Mouse (Mus musculus): ENCODE data around the gene Usp25. TPM values are rescaled to one million over a fixed set of nuclear protein-coding genes. Genes with fewer than 3 reads are reported as not detected.
A peak's percentile ranks its signal among the peaks of the same experiment; 100 is the strongest.

The Usp25 gene
- total and polyA plus RNA-seq, 3 experiments: 35.0 to 85.6 (median 64.2) TPM

GRCm38 (mm10) chr16:77028687-77029417 lies 15.3 kb downstream of the Usp25 start:
- ATAC-seq (ENCODE audit: extremely low read depth, insufficient number of reproducible peaks, low FRiP score, poor library complexity, severe bottlenecking) (no peak), DNase-seq (ENCODE audit: low spot score) (no peak)
- TF ChIP-seq GATA1 (IDR thresholded peaks at IDR 0.05; ENCODE audit: borderline replicate concordance, low read length): no peak
- TF ChIP-seq CTCF (IDR thresholded peaks at IDR 0.05; ENCODE audit: low read depth, low read length): no peak
- no peak for TF ChIP-seq TAL1 (conservative IDR thresholded peaks at IDR 0.05; ENCODE audit: low read depth, low read length)
- TF ChIP-seq GATA2 (IDR thresholded peaks at IDR 0.05; ENCODE audit: borderline replicate concordance, low read depth, low read length): no peak
- no peak for TF ChIP-seq POLR2AphosphoS5 (IDR thresholded peaks at IDR 0.05; ENCODE audit: insufficient replicate concordance, low read depth, low read length)
- Histone ChIP-seq H3K27me3 (ENCODE audit: insufficient read depth, low read length) (no peaks in the 10 kb centered on the region), H3K9me3 (replicated peaks) (no peaks in the 10 kb centered on the region), H3K4me3 (ENCODE audit: low read depth, low read length) (no peak overlapping the region), H3K4me1 (ENCODE audit: insufficient read depth, low read depth, low read length) (peaks cover 24% of the 10 kb centered on the region), H3K36me3 (replicated peaks) (peaks cover 60% of the 10 kb centered on the region)

DNA sequence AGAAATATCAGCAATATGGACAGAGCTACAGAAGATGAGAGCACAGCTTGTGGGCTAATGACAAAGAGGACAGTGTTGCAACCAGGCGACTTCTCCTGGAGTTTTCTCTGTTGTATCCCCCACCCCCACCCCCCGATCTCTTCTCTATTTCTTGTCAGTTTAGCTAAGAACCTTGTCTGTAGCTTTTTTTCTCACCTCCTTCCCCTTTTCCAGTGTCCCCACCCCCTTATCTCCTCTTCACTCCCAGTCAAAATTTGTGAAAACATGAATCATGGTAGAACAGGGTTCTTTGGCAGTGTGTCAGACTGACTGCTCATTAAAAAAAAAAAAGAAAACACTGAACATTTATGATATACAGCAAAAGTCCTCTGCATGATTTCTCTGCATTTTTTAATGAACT lies 16.9 kb downstream of the Usp25 start:
- Histone ChIP-seq H3K27me3 (ENCODE audit: insufficient read depth, low read length) (no peaks in the 10 kb centered on the region), H3K4me1 (ENCODE audit: insufficient read depth, low read depth, low read length) (peaks cover 24% of the 10 kb centered on the region), H3K36me3 (replicated peaks) (peaks cover 63% of the 10 kb centered on the region), H3K4me3 (ENCODE audit: low read depth, low read length) (no peak overlapping the region), H3K9me3 (replicated peaks) (no peaks in the 10 kb centered on the region)
- peak; percentile 56 for ATAC-seq (ENCODE audit: extremely low read depth, insufficient number of reproducible peaks, low FRiP score, poor library complexity, severe bottlenecking)
- TF ChIP-seq CTCF (IDR thresholded peaks at IDR 0.05; ENCODE audit: low read depth, low read length): no peak
- TF ChIP-seq POLR2AphosphoS5 (IDR thresholded peaks at IDR 0.05; ENCODE audit: insufficient replicate concordance, low read depth, low read length): no peak
- TF ChIP-seq GATA1 (IDR thresholded peaks at IDR 0.05; ENCODE audit: borderline replicate concordance, low read length): no peak
- TF ChIP-seq TAL1 (conservative IDR thresholded peaks at IDR 0.05; ENCODE audit: low read depth, low read length): no peak
- no peak for TF ChIP-seq GATA2 (IDR thresholded peaks at IDR 0.05; ENCODE audit: borderline replicate concordance, low read depth, low read length)
- peak; percentile 19 for DNase-seq (ENCODE audit: low spot score)

DNA sequence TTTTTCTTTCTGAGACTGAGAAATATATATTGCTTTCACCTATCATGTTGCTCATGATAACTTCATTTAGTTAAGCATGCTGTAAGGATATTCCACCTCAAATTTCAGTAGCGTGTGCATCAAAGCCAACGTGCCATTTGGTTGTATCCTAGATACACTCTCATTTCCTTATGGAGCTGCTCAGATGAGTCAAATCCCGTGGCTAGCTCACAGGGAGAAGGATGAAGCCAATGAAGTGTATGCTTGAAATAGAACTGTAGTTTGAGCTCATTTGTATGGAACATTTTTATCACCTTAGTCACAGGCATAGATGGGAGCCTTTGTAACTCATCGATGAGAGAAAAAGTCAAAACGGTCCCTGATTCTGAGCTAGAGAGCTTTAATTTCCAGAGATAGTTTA lies 20.8 kb downstream of the Usp25 start:
- Histone ChIP-seq H3K36me3 (replicated peaks) (peaks cover 68% of the 10 kb centered on the region), H3K4me1 (ENCODE audit: insufficient read depth, low read depth, low read length) (peaks cover 16% of the 10 kb centered on the region), H3K27me3 (ENCODE audit: insufficient read depth, low read length) (no peaks in the 10 kb centered on the region), H3K4me3 (ENCODE audit: low read depth, low read length) (no peak overlapping the region), H3K9me3 (replicated peaks) (no peaks in the 10 kb centered on the region)
- ATAC-seq (ENCODE audit: extremely low read depth, insufficient number of reproducible peaks, low FRiP score, poor library complexity, severe bottlenecking) (no peak), DNase-seq (ENCODE audit: low spot score) (no peak)
- no peak for TF ChIP-seq GATA1 (IDR thresholded peaks at IDR 0.05; ENCODE audit: borderline replicate concordance, low read length)

GRCm38 (mm10) chr16:77034751-77035150 lies 21.2 kb downstream of the Usp25 start:
- no peak for ATAC-seq (ENCODE audit: extremely low read depth, insufficient number of reproducible peaks, low FRiP score, poor library complexity, severe bottlenecking)

GRCm38 (mm10) chr16:77041573-77041972 lies 28.1 kb downstream of the Usp25 start:
- no peaks in the 10 kb centered on the region for H3K27me3 ChIP-seq (ENCODE audit: insufficient read depth, low read length)
- H3K9me3 ChIP-seq (replicated peaks): no peaks in the 10 kb centered on the region
- H3K4me1 ChIP-seq (ENCODE audit: insufficient read depth, low read depth, low read length): peaks cover 15% of the 10 kb centered on the region
- H3K36me3 ChIP-seq (replicated peaks): peaks cover 65% of the 10 kb centered on the region
- no peak for DNase-seq (ENCODE audit: low spot score)
- no peak overlapping the region for H3K4me3 ChIP-seq (ENCODE audit: low read depth, low read length)
- no peak for TF ChIP-seq POLR2AphosphoS5 (IDR thresholded peaks at IDR 0.05; ENCODE audit: insufficient replicate concordance, low read depth, low read length)
- no peak for TF ChIP-seq TAL1 (conservative IDR thresholded peaks at IDR 0.05; ENCODE audit: low read depth, low read length)
- no peak for TF ChIP-seq CTCF (IDR thresholded peaks at IDR 0.05; ENCODE audit: low read depth, low read length)
- TF ChIP-seq GATA2 (IDR thresholded peaks at IDR 0.05; ENCODE audit: borderline replicate concordance, low read depth, low read length): no peak
- TF ChIP-seq GATA1 (IDR thresholded peaks at IDR 0.05; ENCODE audit: borderline replicate concordance, low read length): no peak
- ATAC-seq (ENCODE audit: extremely low read depth, insufficient number of reproducible peaks, low FRiP score, poor library complexity, severe bottlenecking): no peak; the same call in 1 of the 2 replicates

More at GRCm38 (mm10) chr16:77034751-77035150, 21.2 kb downstream of the Usp25 start:
- Histone ChIP-seq H3K9me3 (replicated peaks) (no peaks in the 10 kb centered on the region), H3K36me3 (replicated peaks) (peaks cover 70% of the 10 kb centered on the region), H3K4me1 (ENCODE audit: insufficient read depth, low read depth, low read length) (peaks cover 14% of the 10 kb centered on the region), H3K4me3 (ENCODE audit: low read depth, low read length) (no peak overlapping the region), H3K27me3 (ENCODE audit: insufficient read depth, low read length) (no peaks in the 10 kb centered on the region)
- TF ChIP-seq CTCF (IDR thresholded peaks at IDR 0.05; ENCODE audit: low read depth, low read length) (no peak), GATA1 (IDR thresholded peaks at IDR 0.05; ENCODE audit: borderline replicate concordance, low read length) (no peak), POLR2AphosphoS5 (IDR thresholded peaks at IDR 0.05; ENCODE audit: insufficient replicate concordance, low read depth, low read length) (no peak), TAL1 (conservative IDR thresholded peaks at IDR 0.05; ENCODE audit: low read depth, low read length) (no peak), GATA2 (IDR thresholded peaks at IDR 0.05; ENCODE audit: borderline replicate concordance, low read depth, low read length) (no peak)
- no peak for DNase-seq (ENCODE audit: low spot score)

- H3K36me3 ChIP-seq (replicated peaks): peaks cover 62% of the 10 kb centered on the region
- TF ChIP-seq POLR2AphosphoS5 (IDR thresholded peaks at IDR 0.05; ENCODE audit: insufficient replicate concordance, low read depth, low read length) (no peak), TAL1 (conservative IDR thresholded peaks at IDR 0.05; ENCODE audit: low read depth, low read length) (no peak), GATA1 (IDR thresholded peaks at IDR 0.05; ENCODE audit: borderline replicate concordance, low read length) (no peak), CTCF (IDR thresholded peaks at IDR 0.05; ENCODE audit: low read depth, low read length) (no peak), GATA2 (IDR thresholded peaks at IDR 0.05; ENCODE audit: borderline replicate concordance, low read depth, low read length) (no peak)
Measured at GRCm38 (mm10) chr16:77043499-77043898, 30.0 kb downstream of the Usp25 start.

More at GRCm38 (mm10) chr16:77043499-77043898, 30.0 kb downstream of the Usp25 start:
- Histone ChIP-seq H3K9me3 (replicated peaks) (no peaks in the 10 kb centered on the region), H3K27me3 (ENCODE audit: insufficient read depth, low read length) (no peaks in the 10 kb centered on the region), H3K4me3 (ENCODE audit: low read depth, low read length) (no peak overlapping the region), H3K4me1 (ENCODE audit: insufficient read depth, low read depth, low read length) (peaks cover 15% of the 10 kb centered on the region)
- DNase-seq (ENCODE audit: low spot score) (no peak), ATAC-seq (ENCODE audit: extremely low read depth, insufficient number of reproducible peaks, low FRiP score, poor library complexity, severe bottlenecking) (no peak)
